Mouse (Mus musculus) liver, adult 2 months (tissue): ENCODE results near the gene Pak4.

ENCODE experiments used
- CTCF ChIP-seq: fragments of 200-500 bp; IDR thresholded peaks from 2 replicates; pipeline ENCODE4 v1.5.1; 2011; ENCODE audit warnings: low read depth, low read length, control low read depth
- POLR2A ChIP-seq: fragments of 200-500 bp; IDR thresholded peaks from 2 replicates; pipeline ENCODE4 v1.6.1; 2011; ENCODE audit warnings: low read length, control low read depth; ENCODE audit not compliant: insufficient read depth; ENCODE audit errors: extremely low read depth

GRCm38 (mm10) chr7:28560856-28561255, 37.1 kb downstream of the Pak4 start:
- TF ChIP-seq CTCF (no peak), POLR2A (no peak)
